Mouse (Mus musculus): ENCODE results near the gene Slc26a5. TPM values are rescaled to one million over a fixed set of nuclear protein-coding genes. Genes with fewer than 3 reads are reported as not detected.

Slc26a5 gene
- polyA plus RNA-seq, 1 experiment = not detected

GRCm38 (mm10) chr5:21802907-21803306 is 62.5 kb downstream of the Slc26a5 start:
- 93% methylated on average over 9 of the region's 9 CpGs for WGBS
- TF ChIP-seq CTCF (IDR thresholded peaks at IDR 0.05; ENCODE audit: control insufficient read depth, insufficient read depth, low read length) = no peak
- no peak for TF ChIP-seq POLR2A (IDR thresholded peaks at IDR 0.05; ENCODE audit: borderline replicate concordance, control insufficient read depth, low read depth, low read length)
- no peak overlapping the region for H3K4me3 ChIP-seq (replicated peaks; ENCODE audit: control insufficient read depth, low read depth, low read length)
- no peak overlapping the region for H3K27ac ChIP-seq (ENCODE audit: control insufficient read depth, insufficient read depth, low read depth, low read length, poor library complexity)
- H3K4me1 ChIP-seq (ENCODE audit: control insufficient read depth, insufficient read depth, low read length) = no peaks in the 10 kb centered on the region

DNA sequence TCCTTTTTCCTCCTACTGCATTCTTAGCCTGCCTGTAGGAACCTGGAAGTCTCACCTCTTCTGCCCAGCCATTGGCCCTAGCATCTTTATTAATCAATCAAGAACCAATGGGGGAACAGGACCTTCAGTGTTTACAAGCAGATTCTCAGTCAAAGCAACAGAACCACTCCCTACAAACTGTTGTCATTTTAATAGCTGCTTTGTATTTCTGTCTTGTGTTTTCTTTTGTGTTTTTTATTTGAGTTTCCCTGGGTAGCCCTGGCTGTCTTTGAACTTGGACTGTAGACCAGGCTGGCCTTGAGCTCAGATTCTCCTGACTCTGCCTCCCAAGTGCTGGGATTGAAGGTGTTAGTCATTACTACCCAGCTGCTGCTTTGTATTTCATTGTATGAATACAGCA is 73.2 kb downstream of the Slc26a5 start:
- Histone ChIP-seq H3K27ac (ENCODE audit: control insufficient read depth, insufficient read depth, low read depth, low read length, poor library complexity) (no peak overlapping the region), H3K4me1 (ENCODE audit: control insufficient read depth, insufficient read depth, low read length) (no peaks in the 10 kb centered on the region; the same call in 1 of the 2 replicates), H3K4me3 (replicated peaks; ENCODE audit: control insufficient read depth, low read depth, low read length) (no peak overlapping the region)
- TF ChIP-seq POLR2A (IDR thresholded peaks at IDR 0.05; ENCODE audit: borderline replicate concordance, control insufficient read depth, low read depth, low read length) (no peak), CTCF (IDR thresholded peaks at IDR 0.05; ENCODE audit: control insufficient read depth, insufficient read depth, low read length) (no peak)

DNA sequence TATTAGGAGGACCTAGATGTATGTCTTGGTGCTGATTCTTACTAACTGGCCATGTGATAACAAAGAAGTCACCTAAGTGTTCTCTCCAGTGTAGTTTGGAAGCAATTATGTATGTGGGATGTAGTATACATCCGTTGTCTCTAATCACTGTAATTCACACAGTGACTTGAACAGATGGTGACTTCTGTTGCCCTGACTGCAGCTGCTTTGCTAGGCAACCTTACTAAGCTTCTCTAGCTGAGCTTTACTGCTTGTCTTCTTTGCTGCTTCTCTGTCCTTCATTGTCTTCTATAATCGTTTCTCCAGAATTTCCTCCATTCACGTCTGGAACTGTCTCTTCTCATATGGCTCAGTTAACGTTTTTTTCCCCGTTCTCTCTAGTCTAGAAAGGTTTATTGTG is 76.3 kb downstream of the Slc26a5 start:
- H3K27ac ChIP-seq (ENCODE audit: control insufficient read depth, insufficient read depth, low read depth, low read length, poor library complexity) = no peak overlapping the region
- H3K4me1 ChIP-seq (ENCODE audit: control insufficient read depth, insufficient read depth, low read length) = no peaks in the 10 kb centered on the region; the same call in 1 of the 2 replicates
- TF ChIP-seq CTCF (IDR thresholded peaks at IDR 0.05; ENCODE audit: control insufficient read depth, insufficient read depth, low read length) = no peak
- no peak for TF ChIP-seq POLR2A (IDR thresholded peaks at IDR 0.05; ENCODE audit: borderline replicate concordance, control insufficient read depth, low read depth, low read length)
- 66% methylated on average over 5 of the region's 5 CpGs for WGBS
- H3K4me3 ChIP-seq (replicated peaks; ENCODE audit: control insufficient read depth, low read depth, low read length) = no peak overlapping the region

- WGBS = 29% methylated on average over 11 of the region's 11 CpGs
- no peaks in the 10 kb centered on the region; the same call in 1 of the 2 replicates for H3K4me1 ChIP-seq (ENCODE audit: control insufficient read depth, insufficient read depth, low read length)
- TF ChIP-seq CTCF (IDR thresholded peaks at IDR 0.05; ENCODE audit: control insufficient read depth, insufficient read depth, low read length) (no peak), POLR2A (IDR thresholded peaks at IDR 0.05; ENCODE audit: borderline replicate concordance, control insufficient read depth, low read depth, low read length) (no peak)
- H3K27ac ChIP-seq (ENCODE audit: control insufficient read depth, insufficient read depth, low read depth, low read length, poor library complexity) = no peak overlapping the region; the same call in 1 of the 2 replicates
- H3K4me3 ChIP-seq (replicated peaks; ENCODE audit: control insufficient read depth, low read depth, low read length) = peak overlapping the region; percentile 88
Measured at GRCm38 (mm10) chr5:21787186-21788105, 78.0 kb downstream of the Slc26a5 start.

GRCm38 (mm10) chr5:21786258-21787185 is 78.9 kb downstream of the Slc26a5 start:
- peak; percentile 85 for TF ChIP-seq POLR2A (IDR thresholded peaks at IDR 0.05; ENCODE audit: borderline replicate concordance, control insufficient read depth, low read depth, low read length)
- no peak for TF ChIP-seq CTCF (IDR thresholded peaks at IDR 0.05; ENCODE audit: control insufficient read depth, insufficient read depth, low read length)
- Histone ChIP-seq H3K4me1 (ENCODE audit: control insufficient read depth, insufficient read depth, low read length) (no peaks in the 10 kb centered on the region; the same call in 1 of the 2 replicates), H3K4me3 (replicated peaks; ENCODE audit: control insufficient read depth, low read depth, low read length) (peak overlapping the region; percentile 88), H3K27ac (ENCODE audit: control insufficient read depth, insufficient read depth, low read depth, low read length, poor library complexity) (peak overlapping the region; percentile 88)
- WGBS = under 1% methylated on average over 51 of the region's 51 CpGs

- H3K4me1 ChIP-seq (ENCODE audit: control insufficient read depth, insufficient read depth, low read length) = no peaks in the 10 kb centered on the region; the same call in 1 of the 2 replicates
- 80% methylated on average over 7 of the region's 7 CpGs for WGBS
- TF ChIP-seq CTCF (IDR thresholded peaks at IDR 0.05; ENCODE audit: control insufficient read depth, insufficient read depth, low read length) (no peak), POLR2A (IDR thresholded peaks at IDR 0.05; ENCODE audit: borderline replicate concordance, control insufficient read depth, low read depth, low read length) (no peak)
- peak overlapping the region; percentile 24 for H3K4me3 ChIP-seq (replicated peaks; ENCODE audit: control insufficient read depth, low read depth, low read length)
- no peak overlapping the region for H3K27ac ChIP-seq (ENCODE audit: control insufficient read depth, insufficient read depth, low read depth, low read length, poor library complexity)
Measured at GRCm38 (mm10) chr5:21785776-21786175, 79.6 kb downstream of the Slc26a5 start.

DNA sequence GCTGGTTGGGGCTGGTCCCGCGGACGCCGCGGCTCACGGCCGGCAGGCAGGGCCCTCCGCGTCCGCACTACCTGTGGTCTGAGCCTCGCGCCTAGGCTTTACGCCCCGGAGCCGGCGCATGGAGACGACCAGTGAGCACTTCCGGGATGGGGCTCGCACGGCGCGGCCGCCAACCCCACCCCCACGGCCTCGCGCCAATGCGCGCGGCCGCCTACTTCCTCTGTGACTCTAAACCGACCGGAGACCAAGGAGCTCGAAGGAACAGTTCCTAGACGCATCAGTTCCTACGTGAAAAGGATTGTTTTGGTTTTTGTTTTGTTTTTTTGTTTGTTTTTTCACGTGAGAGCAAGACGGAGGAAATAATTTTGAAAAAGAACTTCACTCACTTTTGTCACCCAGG is 80.4 kb downstream of the Slc26a5 start, which contains the start of the genes Dnajc2 and Psmc2:
Dnajc2 (minus strand) TSS at position 199 of the 400 bp plus-strand sequence.
Psmc2 (plus strand) TSS at position 231 of the 400 bp plus-strand sequence.
- peak within 1 kb of the TSS; percentile 59 for H3K27ac ChIP-seq (ENCODE audit: control insufficient read depth, insufficient read depth, low read depth, low read length, poor library complexity)
- peak within 1 kb of the TSS; percentile 91 for H3K4me3 ChIP-seq (replicated peaks; ENCODE audit: control insufficient read depth, low read depth, low read length)
- no peaks in the 10 kb centered on the region; the same call in 1 of the 2 replicates for H3K4me1 ChIP-seq (ENCODE audit: control insufficient read depth, insufficient read depth, low read length)
- TF ChIP-seq POLR2A (IDR thresholded peaks at IDR 0.05; ENCODE audit: borderline replicate concordance, control insufficient read depth, low read depth, low read length) = peak; percentile 77; the same call in 1 of the 2 replicates
- no peak for TF ChIP-seq CTCF (IDR thresholded peaks at IDR 0.05; ENCODE audit: control insufficient read depth, insufficient read depth, low read length)
- under 1% methylated on average over 37 of the region's 37 CpGs for WGBS
